Mouse (Mus musculus): Measurements from ENCODE around the gene Rab3gap1. TPM values are rescaled to one million over a fixed set of nuclear protein-coding genes. Genes with fewer than 3 reads are reported as not detected.

Rab3gap1 gene
- total and polyA plus RNA-seq, 2 experiments from 2014 or later = 17.4 to 28.0 TPM

- DNase-seq (ENCODE audit: low spot score) (no peak), ATAC-seq (no peak)
- no peaks in the 10 kb centered on the region for H3K4me1 ChIP-seq (ENCODE audit: insufficient read depth, low read length)
- H3K4me3 ChIP-seq (ENCODE audit: low read length) = no peak overlapping the region
- H3K9ac ChIP-seq (replicated peaks; ENCODE audit: low read length) = no peak overlapping the region
- WGBS = 96% methylated on average over 4 of the region's 4 CpGs
- H3K27ac ChIP-seq = no peak overlapping the region
- no peak overlapping the region for H3K4me2 ChIP-seq (ENCODE audit: low read depth, low read length)
- TF ChIP-seq CTCF (IDR thresholded peaks at IDR 0.05; ENCODE audit: low read depth) = no peak
- no peaks in the 10 kb centered on the region for H3K27me3 ChIP-seq (ENCODE audit: insufficient read depth, low read length)
- no peaks in the 10 kb centered on the region for H3K36me3 ChIP-seq (ENCODE audit: insufficient read depth, low read length)
- no peaks in the 10 kb centered on the region for H3K9me3 ChIP-seq (ENCODE audit: low read length)
Measured at GRCm38 (mm10) chr1:127860492-127860891, 8.1 kb upstream of the Rab3gap1 start.

- H3K4me2 ChIP-seq (ENCODE audit: low read depth, low read length) = no peak overlapping the region
- H3K4me3 ChIP-seq (ENCODE audit: low read length) = no peak overlapping the region
- no peak for ATAC-seq
- H3K27ac ChIP-seq = no peak overlapping the region
- TF ChIP-seq CTCF (IDR thresholded peaks at IDR 0.05; ENCODE audit: low read depth) = no peak
- WGBS = 89% methylated on average over 5 of the region's 5 CpGs
- H3K4me1 ChIP-seq (ENCODE audit: insufficient read depth, low read length) = no peaks in the 10 kb centered on the region
- DNase-seq (ENCODE audit: low spot score) = no peak
- H3K9ac ChIP-seq (replicated peaks; ENCODE audit: low read length) = no peak overlapping the region
- no peaks in the 10 kb centered on the region for H3K9me3 ChIP-seq (ENCODE audit: low read length)
- H3K36me3 ChIP-seq (ENCODE audit: insufficient read depth, low read length) = no peaks in the 10 kb centered on the region
- no peaks in the 10 kb centered on the region for H3K27me3 ChIP-seq (ENCODE audit: insufficient read depth, low read length)
Measured at GRCm38 (mm10) chr1:127861900-127862299, 6.7 kb upstream of the Rab3gap1 start.

- DNase-seq (ENCODE audit: low spot score) = peak; percentile 49
Measured at GRCm38 (mm10) chr1:127863806-127864205, 4.8 kb upstream of the Rab3gap1 start.

GRCm38 (mm10) chr1:127869276-127869675, 703 bp downstream of the Rab3gap1 start:
- peak overlapping the region; percentile 89; the same call in 1 of the 2 replicates for H3K27ac ChIP-seq
- no peak for TF ChIP-seq CTCF (IDR thresholded peaks at IDR 0.05; ENCODE audit: low read depth)
- H3K36me3 ChIP-seq (ENCODE audit: insufficient read depth, low read length) = no peaks in the 10 kb centered on the region
- 35% methylated on average over 8 of the region's 8 CpGs for WGBS
- no peaks in the 10 kb centered on the region for H3K9me3 ChIP-seq (ENCODE audit: low read length)
- ATAC-seq (no peak), DNase-seq (ENCODE audit: low spot score) (no peak)
- peaks cover 3% of the 10 kb centered on the region; the same call in 1 of the 2 replicates for H3K4me1 ChIP-seq (ENCODE audit: insufficient read depth, low read length)
- peak overlapping the region; percentile 77 for H3K9ac ChIP-seq (replicated peaks; ENCODE audit: low read length)
- peak overlapping the region; percentile 77 for H3K4me2 ChIP-seq (ENCODE audit: low read depth, low read length)
- peak overlapping the region; percentile 77 for H3K4me3 ChIP-seq (ENCODE audit: low read length)
- no peaks in the 10 kb centered on the region for H3K27me3 ChIP-seq (ENCODE audit: insufficient read depth, low read length)

More at GRCm38 (mm10) chr1:127863806-127864205, 4.8 kb upstream of the Rab3gap1 start:
- Histone ChIP-seq H3K4me3 (ENCODE audit: low read length) (no peak overlapping the region), H3K9ac (replicated peaks; ENCODE audit: low read length) (no peak overlapping the region), H3K27me3 (ENCODE audit: insufficient read depth, low read length) (no peaks in the 10 kb centered on the region), H3K4me2 (ENCODE audit: low read depth, low read length) (no peak overlapping the region), H3K9me3 (ENCODE audit: low read length) (no peaks in the 10 kb centered on the region), H3K4me1 (ENCODE audit: insufficient read depth, low read length) (no peaks in the 10 kb centered on the region), H3K36me3 (ENCODE audit: insufficient read depth, low read length) (no peaks in the 10 kb centered on the region), H3K27ac (no peak overlapping the region; the same call in 1 of the 2 replicates)
- 54% methylated on average over 7 of the region's 7 CpGs for WGBS
- TF ChIP-seq CTCF (IDR thresholded peaks at IDR 0.05; ENCODE audit: low read depth) = no peak
- no peak for ATAC-seq

- DNase-seq (ENCODE audit: low spot score) (no peak), ATAC-seq (no peak)
- WGBS = 91% methylated on average over 1 of the region's 1 CpGs
- H3K4me3 ChIP-seq (ENCODE audit: low read length) = no peak overlapping the region
- TF ChIP-seq CTCF (IDR thresholded peaks at IDR 0.05; ENCODE audit: low read depth) = no peak
- H3K4me1 ChIP-seq (ENCODE audit: insufficient read depth, low read length) = no peaks in the 10 kb centered on the region
- H3K36me3 ChIP-seq (ENCODE audit: insufficient read depth, low read length) = no peaks in the 10 kb centered on the region
- no peaks in the 10 kb centered on the region for H3K27me3 ChIP-seq (ENCODE audit: insufficient read depth, low read length)
- no peaks in the 10 kb centered on the region for H3K9me3 ChIP-seq (ENCODE audit: low read length)
- H3K9ac ChIP-seq (replicated peaks; ENCODE audit: low read length) = no peak overlapping the region
- H3K27ac ChIP-seq = no peak overlapping the region
- no peak overlapping the region for H3K4me2 ChIP-seq (ENCODE audit: low read depth, low read length)
Measured at GRCm38 (mm10) chr1:127899401-127899800, 30.8 kb downstream of the Rab3gap1 start.

GRCm38 (mm10) chr1:127904774-127905385, 36.3 kb downstream of the Rab3gap1 start:
- peak overlapping the region; percentile 36; the same call in 1 of the 2 replicates for H3K27ac ChIP-seq
- DNase-seq (ENCODE audit: low spot score) (peak; percentile 26), ATAC-seq (no peak)
- H3K36me3 ChIP-seq (ENCODE audit: insufficient read depth, low read length) = no peaks in the 10 kb centered on the region; the same call in 1 of the 2 replicates
- H3K27me3 ChIP-seq (ENCODE audit: insufficient read depth, low read length) = no peaks in the 10 kb centered on the region
- no peak overlapping the region for H3K4me2 ChIP-seq (ENCODE audit: low read depth, low read length)
- no peaks in the 10 kb centered on the region for H3K4me1 ChIP-seq (ENCODE audit: insufficient read depth, low read length)
- no peak for TF ChIP-seq CTCF (IDR thresholded peaks at IDR 0.05; ENCODE audit: low read depth)
- 23% methylated on average over 2 of the region's 2 CpGs for WGBS
- H3K4me3 ChIP-seq (ENCODE audit: low read length) = no peak overlapping the region
- H3K9me3 ChIP-seq (ENCODE audit: low read length) = no peaks in the 10 kb centered on the region
- no peak overlapping the region for H3K9ac ChIP-seq (replicated peaks; ENCODE audit: low read length)

- Histone ChIP-seq H3K36me3 (ENCODE audit: insufficient read depth, low read length) (no peaks in the 10 kb centered on the region; the same call in 1 of the 2 replicates), H3K27ac (no peak overlapping the region), H3K9me3 (ENCODE audit: low read length) (no peaks in the 10 kb centered on the region), H3K4me3 (ENCODE audit: low read length) (no peak overlapping the region), H3K4me1 (ENCODE audit: insufficient read depth, low read length) (no peaks in the 10 kb centered on the region), H3K4me2 (ENCODE audit: low read depth, low read length) (no peak overlapping the region), H3K27me3 (ENCODE audit: insufficient read depth, low read length) (no peaks in the 10 kb centered on the region), H3K9ac (replicated peaks; ENCODE audit: low read length) (no peak overlapping the region)
- ATAC-seq (no peak), DNase-seq (ENCODE audit: low spot score) (peak; percentile 5)
- TF ChIP-seq CTCF (IDR thresholded peaks at IDR 0.05; ENCODE audit: low read depth) = no peak
- WGBS = 63% methylated on average over 4 of the region's 4 CpGs
Measured at GRCm38 (mm10) chr1:127913116-127913515, 44.5 kb downstream of the Rab3gap1 start.

Measured in hindbrain, postnatal 0 days (tissue).